Mouse (Mus musculus) stomach, embryonic 16.5 days (tissue): ENCODE data around the gene 2300002M23Rik. TPM values are rescaled to one million over a fixed set of nuclear protein-coding genes. Genes with fewer than 3 reads are reported as not detected.

Experiments
- ATAC-seq: fragments of 200-750 bp; cut with Nextera tagmentation; 2 replicates; pipeline ENCODE4 v1.8.0; 2017; ENCODE audit warnings: moderate number of reproducible peaks, moderate TSS enrichment; ENCODE audit not compliant: insufficient read depth, low FRiP score
- H3K27ac ChIP-seq: fragments of 300-500 bp; sonication (generic); 2 replicates; pipeline ENCODE4 v1.5.1; 2014; ENCODE audit warnings: low read length
- H3K27me3 ChIP-seq: fragments of 300-500 bp; sonication (generic); 2 replicates; pipeline ENCODE4 v1.6.1; 2014; ENCODE audit warnings: low read length, control low read depth, mixed read lengths; ENCODE audit not compliant: control insufficient read depth, insufficient read depth
- H3K36me3 ChIP-seq: fragments of 300-500 bp; sonication (generic); 2 replicates; pipeline ENCODE4 v1.6.1; 2014; ENCODE audit warnings: low read length; ENCODE audit not compliant: control insufficient read depth, insufficient read depth
- H3K4me1 ChIP-seq: fragments of 300-500 bp; sonication (generic); 2 replicates; pipeline ENCODE4 v1.6.1; 2014; ENCODE audit warnings: low read length, control low read depth, mixed read lengths; ENCODE audit not compliant: control insufficient read depth, insufficient read depth
- H3K4me2 ChIP-seq: fragments of 300-500 bp; sonication (generic); 2 replicates; pipeline ENCODE4 v1.6.1; 2014; ENCODE audit warnings: low read depth, low read length, mixed read lengths
- H3K4me3 ChIP-seq: fragments of 300-500 bp; sonication (generic); replicated peaks from 2 replicates; pipeline ENCODE4 v1.5.1; 2014; ENCODE audit warnings: mild to moderate bottlenecking, low read length
- H3K9ac ChIP-seq: fragments of 300-500 bp; sonication (generic); 2 replicates; pipeline ENCODE4 v1.6.1; 2014; ENCODE audit warnings: low read length
- H3K9me3 ChIP-seq: fragments of 300-500 bp; sonication (generic); replicated peaks from 2 replicates; pipeline ENCODE4 v1.6.1; 2016; ENCODE audit warnings: low read length, control low read depth; ENCODE audit not compliant: control insufficient read depth
- WGBS: fragments of 180-500 bp; shearing (Covaris S2); extraction: QIAGEN DNeasy Blood & Tissue Kit; methylation state at CpG from one replicate; pipeline ENCODE4 v1.1.7; 2014; 5-methylcytosine and 5-hydroxymethylcytosine counted together
- polyA plus RNA-seq: library from polyadenylated mRNA; unstranded; fragments of >200 nt; fragmentation: Nextera tagmentation; extraction: Ambion mirVana; gene quantifications from 2 replicates; pipeline ENCODE4 v1.2.1, GENCODE M21; 2015

2300002M23Rik gene
- polyA plus RNA-seq, 1 experiment from 2014 or later, result 115 TPM

- no peaks in the 10 kb centered on the region for H3K4me1 ChIP-seq
- no peaks in the 10 kb centered on the region for H3K36me3 ChIP-seq
- ATAC-seq, result peak; percentile 84
- H3K4me3 ChIP-seq, result 0 out of 2 replicates have a peak overlapping the region, but pooled peaks have one; percentile 7
- 38% methylated on average over 21 of the region's 21 CpGs for WGBS
- no peaks in the 10 kb centered on the region for H3K9me3 ChIP-seq
- H3K27me3 ChIP-seq, result no peaks in the 10 kb centered on the region
- peak overlapping the region; percentile 83 for H3K27ac ChIP-seq
- H3K9ac ChIP-seq, result 0 out of 2 replicates have a peak overlapping the region, but pooled peaks have one; percentile 28
- peak overlapping the region; percentile 22; the same call in 1 of the 2 replicates for H3K4me2 ChIP-seq
Measured at GRCm38 (mm10) chr17:35590410-35591218, 23.4 kb downstream of the 2300002M23Rik start.

- H3K27ac ChIP-seq, result peak overlapping the region; percentile 83; the same call in 1 of the 2 replicates
- H3K9ac ChIP-seq, result no peak overlapping the region
- H3K36me3 ChIP-seq, result no peaks in the 10 kb centered on the region
- WGBS, result 91% methylated on average over 7 of the region's 7 CpGs
- H3K27me3 ChIP-seq, result no peaks in the 10 kb centered on the region
- H3K4me2 ChIP-seq, result no peak overlapping the region
- no peaks in the 10 kb centered on the region for H3K9me3 ChIP-seq
- no peak for ATAC-seq
- no peaks in the 10 kb centered on the region for H3K4me1 ChIP-seq
- no peak overlapping the region for H3K4me3 ChIP-seq
Measured at GRCm38 (mm10) chr17:35591219-35591578, 23.9 kb downstream of the 2300002M23Rik start.

DNA sequence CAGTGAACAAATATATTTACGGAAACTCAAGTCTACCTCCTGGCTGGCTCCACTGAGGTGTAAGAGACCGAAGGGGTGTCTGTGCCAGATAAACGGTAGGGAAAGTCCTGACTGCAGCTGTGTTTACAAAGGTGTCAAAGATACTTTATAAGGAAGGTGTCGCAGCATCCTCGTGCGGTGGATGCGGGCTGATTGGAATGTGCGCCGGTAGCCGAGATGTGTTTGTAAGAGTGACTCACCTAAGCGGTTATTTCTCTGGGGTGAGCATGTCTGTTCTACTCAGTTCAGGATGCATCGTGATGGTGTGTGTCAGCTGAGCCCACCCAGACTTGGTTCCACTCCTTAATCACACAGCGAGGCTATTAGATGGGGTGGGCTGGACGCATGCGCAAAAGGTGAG, 24.5 kb downstream of the 2300002M23Rik start:
- no peak for ATAC-seq
- WGBS, result 68% methylated on average over 15 of the region's 15 CpGs
- Histone ChIP-seq H3K9me3 (no peaks in the 10 kb centered on the region), H3K4me3 (no peak overlapping the region), H3K27ac (no peak overlapping the region), H3K36me3 (no peaks in the 10 kb centered on the region), H3K4me2 (no peak overlapping the region), H3K27me3 (no peaks in the 10 kb centered on the region), H3K9ac (no peak overlapping the region), H3K4me1 (no peaks in the 10 kb centered on the region)

DNA sequence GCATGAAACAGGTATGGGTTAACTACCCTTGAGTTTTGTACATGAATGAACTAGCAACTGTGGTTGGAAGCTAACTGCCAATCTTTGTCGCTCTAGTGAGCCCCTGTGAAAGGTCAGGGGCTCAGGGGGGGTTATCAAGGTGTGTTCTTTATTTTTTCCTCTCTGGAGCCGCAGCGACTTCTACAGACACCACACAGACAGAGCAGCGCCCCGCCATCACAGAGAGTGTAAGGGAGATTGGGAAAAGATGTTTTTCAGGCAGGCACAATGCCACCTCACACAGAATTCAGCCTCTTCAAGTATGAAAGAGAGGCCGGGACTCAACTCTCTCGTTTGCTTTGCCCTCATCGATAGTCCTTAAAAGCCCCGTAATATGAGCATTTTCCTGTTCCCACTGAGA, 24.9 kb downstream of the 2300002M23Rik start:
- Histone ChIP-seq H3K4me1 (no peaks in the 10 kb centered on the region), H3K36me3 (no peaks in the 10 kb centered on the region), H3K4me3 (no peak overlapping the region), H3K27ac (no peak overlapping the region), H3K27me3 (no peaks in the 10 kb centered on the region), H3K9me3 (no peaks in the 10 kb centered on the region), H3K4me2 (no peak overlapping the region), H3K9ac (no peak overlapping the region)
- WGBS, result 71% methylated on average over 9 of the region's 9 CpGs
- no peak for ATAC-seq

- Histone ChIP-seq H3K4me2 (no peak overlapping the region), H3K9ac (no peak overlapping the region), H3K27me3 (no peaks in the 10 kb centered on the region), H3K27ac (no peak overlapping the region), H3K4me1 (no peaks in the 10 kb centered on the region), H3K36me3 (no peaks in the 10 kb centered on the region), H3K9me3 (no peaks in the 10 kb centered on the region), H3K4me3 (no peak overlapping the region)
- no peak for ATAC-seq
- 41% methylated on average over 4 of the region's 4 CpGs for WGBS
Measured at GRCm38 (mm10) chr17:35593786-35594185, 26.5 kb downstream of the 2300002M23Rik start.

- Histone ChIP-seq H3K27me3 (no peaks in the 10 kb centered on the region), H3K27ac (no peak overlapping the region), H3K9ac (no peak overlapping the region), H3K9me3 (no peaks in the 10 kb centered on the region), H3K4me2 (no peak overlapping the region), H3K4me1 (no peaks in the 10 kb centered on the region), H3K36me3 (no peaks in the 10 kb centered on the region), H3K4me3 (no peak overlapping the region)
- 84% methylated on average over 7 of the region's 7 CpGs for WGBS
- ATAC-seq, result no peak
Measured at GRCm38 (mm10) chr17:35594456-35594855, 27.2 kb downstream of the 2300002M23Rik start.

GRCm38 (mm10) chr17:35597399-35597798, 30.1 kb downstream of the 2300002M23Rik start:
- no peaks in the 10 kb centered on the region for H3K9me3 ChIP-seq
- H3K27me3 ChIP-seq, result no peaks in the 10 kb centered on the region
- peak overlapping the region; percentile 63 for H3K27ac ChIP-seq
- peak; percentile 64; the same call in 1 of the 2 replicates for ATAC-seq
- WGBS, result 86% methylated on average over 3 of the region's 3 CpGs
- no peak overlapping the region for H3K4me2 ChIP-seq
- H3K9ac ChIP-seq, result no peak overlapping the region
- no peak overlapping the region for H3K4me3 ChIP-seq
- H3K36me3 ChIP-seq, result no peaks in the 10 kb centered on the region
- 0 out of 2 replicates have a peak, but pooled peaks cover 4% of the 10 kb centered on the region for H3K4me1 ChIP-seq

GRCm38 (mm10) chr17:35601249-35601648, 34.0 kb downstream of the 2300002M23Rik start, which contains the start of gene Sfta2:
Gene Sfta2 (plus strand): TSS chr17:35601549.
- H3K27me3 ChIP-seq, result no peaks in the 10 kb centered on the region
- no peaks in the 10 kb centered on the region for H3K36me3 ChIP-seq
- no peaks in the 10 kb centered on the region for H3K9me3 ChIP-seq
- H3K4me2 ChIP-seq, result peak within 1 kb of the TSS; percentile 16; the same call in 1 of the 2 replicates
- H3K27ac ChIP-seq, result peak within 1 kb of the TSS; percentile 68
- WGBS, result 43% methylated on average over 2 of the region's 2 CpGs
- 0 out of 2 replicates have a peak, but pooled peaks cover 4% of the 10 kb centered on the region for H3K4me1 ChIP-seq
- ATAC-seq, result peak; percentile 22; the same call in 1 of the 2 replicates
- H3K9ac ChIP-seq, result no peak within 1 kb of the TSS
- H3K4me3 ChIP-seq, result no peak within 1 kb of the TSS

DNA sequence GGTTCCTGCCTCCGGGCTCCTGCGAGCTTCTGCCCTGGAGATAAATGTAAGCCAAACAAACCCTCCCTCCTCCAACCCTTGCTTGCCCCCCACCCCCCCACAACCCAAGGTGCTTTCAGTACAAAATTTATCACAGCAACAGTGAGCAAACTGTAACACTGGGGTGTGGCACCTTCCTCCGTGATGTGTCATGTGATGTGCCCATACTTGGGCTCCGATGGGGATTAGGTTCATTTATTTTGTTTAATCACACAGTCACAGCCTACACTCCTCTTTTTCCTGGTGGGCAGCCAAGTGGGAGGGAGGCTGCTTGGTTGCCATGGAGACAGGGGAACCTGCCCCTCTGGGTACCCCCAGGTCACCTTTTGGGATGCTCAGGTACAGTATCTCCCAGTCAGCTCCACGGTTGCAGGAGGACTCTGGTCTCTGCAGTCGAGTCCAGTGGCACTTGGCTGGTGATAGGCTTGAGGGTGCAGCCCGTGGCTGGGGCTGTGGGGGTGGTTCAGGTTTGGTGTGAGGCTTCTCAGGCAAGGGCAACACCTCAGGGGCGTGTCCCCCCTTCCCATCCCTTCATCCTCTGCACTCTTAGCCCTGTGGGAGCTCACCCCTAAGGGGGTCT, 34.6 kb downstream of the 2300002M23Rik start:
- H3K27me3 ChIP-seq, result no peaks in the 10 kb centered on the region
- H3K9ac ChIP-seq, result no peak overlapping the region
- H3K36me3 ChIP-seq, result no peaks in the 10 kb centered on the region
- 29% methylated on average over 8 of the region's 8 CpGs for WGBS
- H3K27ac ChIP-seq, result peak overlapping the region; percentile 68
- H3K4me3 ChIP-seq, result no peak overlapping the region
- 0 out of 2 replicates have a peak overlapping the region, but pooled peaks have one; percentile 16 for H3K4me2 ChIP-seq
- H3K9me3 ChIP-seq, result no peaks in the 10 kb centered on the region
- 0 out of 2 replicates have a peak, but pooled peaks cover 4% of the 10 kb centered on the region for H3K4me1 ChIP-seq
- ATAC-seq, result peak; percentile 80
